Mouse (Mus musculus): ENCODE results near the gene Unc45b.
"Not testable (repeated sequence)": the region's sequence is repeated elsewhere in the genome, so short reads cannot be mapped to it uniquely, and the experiment has no call there.

The Unc45b gene

DNA sequence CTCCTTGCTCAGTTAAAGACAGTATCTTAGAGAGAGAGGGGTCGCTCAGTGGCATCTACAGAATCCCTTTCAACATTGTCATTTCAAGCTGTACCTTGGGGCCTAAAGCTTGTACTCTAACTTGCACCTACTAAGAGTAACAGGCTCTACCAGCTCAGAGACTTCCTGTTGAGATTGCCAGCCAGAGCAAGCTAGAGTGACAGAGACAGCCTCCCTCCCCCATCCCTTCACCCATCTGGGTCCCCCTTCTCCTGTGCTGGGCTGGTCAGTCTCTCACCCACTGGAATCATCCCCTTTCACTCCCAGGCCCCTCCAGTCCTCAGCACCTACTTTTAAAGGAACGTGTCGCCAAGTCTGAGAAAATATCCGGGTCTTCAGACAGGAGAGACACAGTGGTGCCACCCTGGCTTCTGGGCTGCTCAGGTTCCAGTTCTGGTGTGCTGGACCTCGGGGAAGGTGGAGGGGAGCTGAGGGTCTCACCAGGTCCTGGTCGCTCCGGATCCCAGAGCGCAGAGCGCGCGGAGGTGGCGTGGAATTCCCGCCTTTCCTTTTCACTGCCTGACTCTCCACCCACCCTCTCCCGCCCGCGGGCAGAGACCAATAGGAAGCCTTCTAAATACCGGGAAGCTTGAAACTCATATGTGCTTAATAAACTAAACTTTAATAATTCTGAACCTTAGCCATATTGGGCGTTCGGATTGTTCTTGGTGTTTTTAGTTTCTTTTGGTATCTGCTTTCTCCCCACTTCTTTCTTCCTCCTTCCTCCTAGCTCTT, 80.4 kb downstream of the Unc45b start:
- in situ Hi-C loops (cut with MboI, MseI): not testable (repeated sequence)

DNA sequence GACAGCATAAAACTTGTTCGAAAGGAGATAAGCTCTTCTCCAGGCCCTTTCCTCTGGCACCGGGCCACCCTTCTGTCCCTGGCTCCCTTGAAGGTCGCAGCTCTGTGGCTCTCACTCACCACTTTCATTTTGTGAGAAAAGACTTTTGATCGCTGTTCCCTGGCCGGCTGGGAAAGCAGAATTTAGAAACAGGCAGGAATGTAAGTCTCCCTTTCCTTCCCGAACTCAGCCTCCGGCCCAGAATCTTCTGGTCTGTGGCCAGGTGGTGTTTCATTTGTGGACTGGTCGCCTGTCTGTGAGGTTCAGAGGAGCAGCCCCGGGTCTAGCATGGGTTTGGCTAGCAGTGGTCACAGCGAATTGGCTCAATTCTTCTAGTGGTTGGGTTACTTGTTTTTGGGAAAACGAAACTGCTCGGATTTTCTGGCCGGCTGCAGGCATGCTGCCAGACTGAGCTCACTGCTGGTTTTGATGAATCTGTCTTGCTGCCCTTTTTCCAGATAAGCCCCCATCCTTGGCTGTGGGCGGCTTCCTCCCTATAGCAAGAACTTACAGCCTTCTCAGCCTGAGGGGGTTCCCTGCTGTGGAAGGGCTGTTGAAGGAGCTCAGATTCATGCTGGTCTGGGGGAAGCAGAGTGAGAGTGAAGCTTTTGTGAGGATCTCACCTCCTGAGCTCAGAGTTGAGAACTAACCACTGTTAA, 81.3 kb downstream of the Unc45b start, which contains the start of gene Slfn9:
Gene Slfn9 (minus strand): TSS at position 362 of the 698 bp plus-strand sequence.
- in situ Hi-C loops (cut with MboI, MseI): no loop called here

All from T-helper 17 cell (primary cell).